Mouse (Mus musculus) limb, embryonic 11.5 days (tissue): ENCODE measurements around the gene Orai3. TPM values are rescaled to one million over a fixed set of nuclear protein-coding genes. Genes with fewer than 3 reads are reported as not detected.

Experiments used
- ATAC-seq: fragments of 200-750 bp; cut with Nextera tagmentation; 2 replicates; pipeline ENCODE4 v1.8.0; 2017; ENCODE audit warnings: low read depth; ENCODE audit not compliant: insufficient number of reproducible peaks, low FRiP score, low TSS enrichment
- DNase-seq: peaks from one replicate; pipeline ENCODE4 v3.0.0-alpha.2; 2015; ENCODE audit warnings: low spot score
- H3K27ac ChIP-seq: fragments of 300-500 bp; sonication (generic); replicated peaks from 2 replicates; pipeline ENCODE4 v1.5.1; 2014; ENCODE audit warnings: low read depth, mild to moderate bottlenecking, low read length
- H3K27me3 ChIP-seq: fragments of 300-500 bp; sonication (generic); 2 replicates; pipeline ENCODE4 v1.6.1; 2014; ENCODE audit warnings: mild to moderate bottlenecking, low read length, mixed read lengths; ENCODE audit not compliant: control insufficient read depth, insufficient read depth
- H3K36me3 ChIP-seq: fragments of 300-500 bp; sonication (generic); 2 replicates; pipeline ENCODE4 v1.6.1; 2014; ENCODE audit warnings: mild to moderate bottlenecking, low read length, moderate library complexity, mixed read lengths; ENCODE audit not compliant: control insufficient read depth, insufficient read depth
- H3K4me1 ChIP-seq: fragments of 300-500 bp; sonication (generic); 2 replicates; pipeline ENCODE4 v1.6.1; 2014; ENCODE audit warnings: low read length, mixed read lengths; ENCODE audit not compliant: control insufficient read depth, insufficient read depth
- H3K4me2 ChIP-seq: fragments of 300-500 bp; sonication (generic); 2 replicates; pipeline ENCODE4 v1.6.1; 2014; ENCODE audit warnings: low read depth, mild to moderate bottlenecking, moderate library complexity; ENCODE audit not compliant: severe bottlenecking
- H3K4me3 ChIP-seq: fragments of 300-500 bp; sonication (generic); 2 replicates; pipeline ENCODE4 v1.5.1; 2014; ENCODE audit warnings: low read depth, low read length
- H3K9ac ChIP-seq: fragments of 300-500 bp; sonication (generic); 2 replicates; pipeline ENCODE4 v1.6.1; 2014; ENCODE audit warnings: mild to moderate bottlenecking, low read length
- H3K9me3 ChIP-seq: fragments of 300-500 bp; sonication (generic); 2 replicates; pipeline ENCODE4 v1.6.1; 2016; ENCODE audit warnings: low read length; ENCODE audit not compliant: control insufficient read depth
- WGBS: fragments of 180-500 bp; shearing (Covaris S2); extraction: QIAGEN DNeasy Blood & Tissue Kit; methylation state at CpG from one replicate; pipeline ENCODE4 v1.1.7; 2014; 5-methylcytosine and 5-hydroxymethylcytosine counted together
- polyA plus RNA-seq: library from polyadenylated mRNA; unstranded; fragments of >200 nt; fragmentation: Nextera tagmentation; extraction: Ambion mirVana; gene quantifications from 2 replicates; pipeline ENCODE4 v1.2.1, GENCODE M21; 2014

Orai3 gene
- polyA plus RNA-seq, 1 experiment from 2014 or later = 12.3 TPM

GRCm38 (mm10) chr7:127753158-127753557 is 16.5 kb upstream of the Orai3 start:
- ATAC-seq (no peak), DNase-seq (no peak)
- no peak overlapping the region for H3K27ac ChIP-seq
- H3K36me3 ChIP-seq = peaks cover 62% of the 10 kb centered on the region
- WGBS = 70% methylated on average over 5 of the region's 5 CpGs
- no peak overlapping the region for H3K4me2 ChIP-seq
- no peaks in the 10 kb centered on the region for H3K4me1 ChIP-seq
- H3K9ac ChIP-seq = no peak overlapping the region
- no peak overlapping the region for H3K4me3 ChIP-seq
- H3K27me3 ChIP-seq = no peaks in the 10 kb centered on the region
- no peaks in the 10 kb centered on the region for H3K9me3 ChIP-seq

- DNase-seq (no peak), ATAC-seq (no peak)
- Histone ChIP-seq H3K36me3 (peaks cover 61% of the 10 kb centered on the region), H3K27ac (no peak overlapping the region), H3K27me3 (no peaks in the 10 kb centered on the region), H3K4me2 (no peak overlapping the region), H3K9ac (no peak overlapping the region), H3K9me3 (no peaks in the 10 kb centered on the region), H3K4me1 (no peaks in the 10 kb centered on the region), H3K4me3 (no peak overlapping the region)
- 92% methylated on average over 7 of the region's 7 CpGs for WGBS
These were observed 15.9 kb upstream of the Orai3 start for GRCm38 (mm10) chr7:127753741-127754140.

- ATAC-seq (no peak), DNase-seq (no peak)
- WGBS = 19% methylated on average over 6 of the region's 6 CpGs
- H3K9me3 ChIP-seq = no peaks in the 10 kb centered on the region
- no peak overlapping the region for H3K9ac ChIP-seq
- peaks cover 25% of the 10 kb centered on the region for H3K36me3 ChIP-seq
- no peak overlapping the region for H3K27ac ChIP-seq
- no peak overlapping the region for H3K4me3 ChIP-seq
- no peaks in the 10 kb centered on the region; the same call in 1 of the 2 replicates for H3K4me1 ChIP-seq
- H3K27me3 ChIP-seq = no peaks in the 10 kb centered on the region
- H3K4me2 ChIP-seq = no peak overlapping the region
These were observed 9.9 kb upstream of the Orai3 start for GRCm38 (mm10) chr7:127759716-127760115.

DNA sequence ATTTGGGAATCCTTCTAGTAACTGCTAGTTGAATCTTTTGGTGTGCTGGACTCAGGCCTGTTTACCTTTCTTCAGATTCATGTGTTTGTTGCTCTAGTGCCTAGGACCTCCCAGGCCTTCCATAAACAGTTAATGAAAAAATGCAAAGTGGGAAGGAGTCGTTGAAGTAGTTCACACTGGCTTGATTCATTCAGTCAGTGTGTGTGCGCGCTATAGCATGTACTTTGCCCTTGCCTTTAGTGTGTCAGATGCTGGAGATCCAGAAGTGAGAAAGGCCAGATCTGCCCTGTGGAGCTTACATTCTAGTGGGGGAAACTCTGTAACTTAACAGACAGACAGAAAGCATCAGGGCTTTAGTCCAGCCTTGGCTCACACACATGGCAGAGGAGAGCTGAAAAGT is 9.1 kb upstream of the Orai3 start:
- no peak for ATAC-seq
- DNase-seq = no peak
- Histone ChIP-seq H3K4me2 (no peak overlapping the region), H3K4me1 (no peaks in the 10 kb centered on the region; the same call in 1 of the 2 replicates), H3K27ac (no peak overlapping the region), H3K36me3 (peaks cover 19% of the 10 kb centered on the region), H3K9ac (no peak overlapping the region), H3K4me3 (no peak overlapping the region), H3K9me3 (no peaks in the 10 kb centered on the region), H3K27me3 (no peaks in the 10 kb centered on the region)
- WGBS = 87% methylated on average over 3 of the region's 3 CpGs

DNA sequence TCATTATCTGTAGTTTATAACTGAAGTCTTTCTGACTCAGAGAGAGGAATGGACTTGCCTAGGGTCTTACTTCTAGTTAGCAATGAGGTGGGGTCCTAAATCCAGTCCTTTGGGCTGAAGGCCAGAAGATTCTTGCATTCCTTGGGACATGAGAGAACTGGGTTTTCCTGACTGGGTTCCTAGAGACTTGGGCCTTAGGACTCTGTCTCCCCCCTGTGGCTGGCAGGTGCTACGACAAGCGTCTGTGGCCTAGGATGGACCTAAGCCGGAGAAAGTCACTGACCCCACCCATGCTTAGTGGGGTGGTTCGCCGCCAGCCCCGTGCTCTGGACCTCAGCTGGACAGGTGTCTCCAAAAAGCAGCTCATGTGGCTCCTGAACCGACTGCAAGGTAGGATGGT is 8.6 kb upstream of the Orai3 start:
- Histone ChIP-seq H3K4me3 (no peak overlapping the region), H3K27me3 (no peaks in the 10 kb centered on the region), H3K4me2 (no peak overlapping the region), H3K36me3 (peaks cover 19% of the 10 kb centered on the region), H3K4me1 (no peaks in the 10 kb centered on the region; the same call in 1 of the 2 replicates), H3K27ac (no peak overlapping the region), H3K9me3 (no peaks in the 10 kb centered on the region), H3K9ac (no peak overlapping the region)
- WGBS = 52% methylated on average over 7 of the region's 7 CpGs
- ATAC-seq = no peak
- DNase-seq = peak; percentile 78

- H3K9me3 ChIP-seq = no peaks in the 10 kb centered on the region
- no peak overlapping the region for H3K4me3 ChIP-seq
- DNase-seq (no peak), ATAC-seq (no peak)
- H3K4me1 ChIP-seq = peaks cover 3% of the 10 kb centered on the region; the same call in 1 of the 2 replicates
- no peak overlapping the region for H3K27ac ChIP-seq
- H3K27me3 ChIP-seq = no peaks in the 10 kb centered on the region
- H3K4me2 ChIP-seq = no peak overlapping the region
- 93% methylated on average over 4 of the region's 4 CpGs for WGBS
- no peak overlapping the region for H3K9ac ChIP-seq
- H3K36me3 ChIP-seq = peaks cover 17% of the 10 kb centered on the region
These were observed 6.0 kb upstream of the Orai3 start for GRCm38 (mm10) chr7:127763642-127764041.

DNA sequence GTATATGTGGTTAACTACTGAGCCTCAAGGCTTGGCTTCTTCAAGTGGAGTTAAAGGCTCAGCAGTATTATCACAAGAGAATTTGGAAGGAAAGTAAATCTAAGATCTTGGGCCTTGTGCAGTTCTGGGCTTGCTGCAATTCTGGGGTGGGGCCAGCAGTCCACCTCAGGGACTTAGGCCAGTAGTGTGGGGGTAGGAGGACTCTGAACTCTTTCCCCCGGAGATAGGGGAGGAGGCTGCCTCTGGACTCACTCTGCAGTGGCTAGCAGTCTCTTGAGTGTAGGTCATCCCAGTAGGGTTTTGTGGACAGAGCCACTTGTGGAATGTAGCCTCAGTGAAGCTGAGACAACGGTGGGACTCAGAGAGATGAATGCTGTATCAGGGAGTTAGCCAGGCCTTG is 3.9 kb upstream of the Orai3 start:
- H3K9ac ChIP-seq = no peak overlapping the region
- no peak for DNase-seq
- WGBS = 91% methylated on average over 2 of the region's 2 CpGs
- no peak for ATAC-seq
- no peak overlapping the region for H3K4me2 ChIP-seq
- H3K27me3 ChIP-seq = no peaks in the 10 kb centered on the region
- H3K9me3 ChIP-seq = no peaks in the 10 kb centered on the region
- H3K4me1 ChIP-seq = peaks cover 10% of the 10 kb centered on the region
- peaks cover 17% of the 10 kb centered on the region for H3K36me3 ChIP-seq
- no peak overlapping the region for H3K4me3 ChIP-seq
- no peak overlapping the region for H3K27ac ChIP-seq

GRCm38 (mm10) chr7:127766851-127767609 is 2.6 kb upstream of the Orai3 start:
- Histone ChIP-seq H3K4me1 (peaks cover 12% of the 10 kb centered on the region), H3K9me3 (no peaks in the 10 kb centered on the region), H3K4me2 (no peak overlapping the region), H3K27ac (0 out of 2 replicates have a peak overlapping the region, but pooled peaks have one; percentile 14), H3K4me3 (no peak overlapping the region), H3K9ac (no peak overlapping the region), H3K27me3 (no peaks in the 10 kb centered on the region), H3K36me3 (peaks cover 15% of the 10 kb centered on the region)
- ATAC-seq (no peak), DNase-seq (no peak)
- WGBS = 84% methylated on average over 17 of the region's 17 CpGs
